In genomic region chr1:78525189-78525886, GRCm38 (mm10) we compare ENCODE assay signal across 8 mouse cellular contexts. TPM values are rescaled to one million over a fixed set of nuclear protein-coding genes. Genes with fewer than 3 reads are reported as not detected.
DNase-seq lines count a peak whose midpoint lies in the region; ATAC-seq lines count a peak whose summit lies in the region.

No protein-coding gene starts in this region.

- H3K27ac ChIP-seq in limb, embryonic 11.5 days (replicated peaks; ENCODE audit: low read depth, low read length): no peak overlapping the region

- no peaks in the 10 kb centered on the region for H3K27me3 ChIP-seq in limb, embryonic 11.5 days (ENCODE audit: control insufficient read depth, insufficient read depth, low read length)

- no peaks in the 10 kb centered on the region for H3K4me1 ChIP-seq in limb, embryonic 11.5 days (ENCODE audit: control insufficient read depth, insufficient read depth, low read length)

- H3K9ac ChIP-seq in limb, embryonic 11.5 days (ENCODE audit: low read length): no peak overlapping the region

- no peaks in the 10 kb centered on the region for H3K9me3 ChIP-seq in limb, embryonic 11.5 days (ENCODE audit: control insufficient read depth, low read length)

- H3K4me2 ChIP-seq in limb, embryonic 11.5 days (ENCODE audit: low read depth, severe bottlenecking): no peak overlapping the region

- DNase-seq in urinary bladder, adult 2 months (ENCODE audit: low spot score): peak; percentile 33
- no peak for DNase-seq in urinary bladder, postnatal 10 days (ENCODE audit: low spot score)
- peak; percentile 66 for DNase-seq in adrenal gland, postnatal 25 days
- peak; percentile 51 for DNase-seq in embryo, embryonic 9.5 days (ENCODE audit: extremely low spot score)
- peak; percentile 50 to 79 for DNase-seq in kidney, adult 8-10 months
- DNase-seq in limb, embryonic 11.5 days (ENCODE audit: low spot score): peak; percentile 79
- peak; percentile 80 for DNase-seq in right cerebral cortex, postnatal 14 days
- no peak for DNase-seq in yolk sac, embryonic 10.5 days (ENCODE audit: low spot score)

- no peak overlapping the region for H3K4me3 ChIP-seq in limb, embryonic 11.5 days (ENCODE audit: low read depth, low read length)

- ATAC-seq in limb, embryonic 11.5 days (ENCODE audit: insufficient number of reproducible peaks, low FRiP score, low TSS enrichment, low read depth): no peak

- no peaks in the 10 kb centered on the region for H3K36me3 ChIP-seq in limb, embryonic 11.5 days (ENCODE audit: control insufficient read depth, insufficient read depth, low read length)

- 49% methylated on average over 23 of the region's 23 CpGs for WGBS in limb, embryonic 11.5 days

RNA-seq across cellular contexts. Expression of gene BC035947, which starts 13.4 kb away (rescaled TPM):
- 0.06 TPM in 2 replicates for polyA plus RNA-seq in urinary bladder, adult 2 months (2012; rRNA removed)
- total RNA-seq in adrenal gland, postnatal 25 days (2021): 0.09 TPM in 1 of 2 replicates, not detected in the other
- 0.31 and 0.74 TPM in 2 replicates for polyA plus RNA-seq in limb, embryonic 11.5 days (2014; fragmentation: Nextera tagmentation; extraction: Ambion mirVana)

RNA-seq across cellular contexts. Expression of gene Mogat1, which starts 14.5 kb away (rescaled TPM):
- polyA plus RNA-seq in urinary bladder, adult 2 months (2012; rRNA removed): 0.38 and 1.4 TPM in 2 replicates
- total RNA-seq in adrenal gland, postnatal 25 days (2021): 1.2 and 2.3 TPM in 2 replicates
- polyA plus RNA-seq in limb, embryonic 11.5 days (2014; fragmentation: Nextera tagmentation; extraction: Ambion mirVana): not detected in 2 replicates

RNA-seq across cellular contexts. Expression of gene Farsb, which starts 36.6 kb away (rescaled TPM):
- 36.0 and 36.7 TPM in 2 replicates for polyA plus RNA-seq in urinary bladder, adult 2 months (2012; rRNA removed)
- total RNA-seq in adrenal gland, postnatal 25 days (2021): 64.8 and 64.9 TPM in 2 replicates
- polyA plus RNA-seq in limb, embryonic 11.5 days (2014; fragmentation: Nextera tagmentation; extraction: Ambion mirVana): 161 and 165 TPM in 2 replicates

Comparison
In these comparisons a context has a peak if more than half of its experiments do, and no peak if none do; other contexts are left out.
1. DNase-seq: peak in urinary bladder, adult 2 months (single experiment), adrenal gland, postnatal 25 days (single experiment), embryo, embryonic 9.5 days (single experiment), kidney, adult 8-10 months (2 of 2), limb, embryonic 11.5 days (single experiment) and right cerebral cortex, postnatal 14 days (single experiment); none in urinary bladder, postnatal 10 days (single experiment) and yolk sac, embryonic 10.5 days (single experiment).